Mouse (Mus musculus) kidney, embryonic 14.5 days (tissue): Measurements from ENCODE around the gene Gm20918. TPM values are rescaled to one million over a fixed set of nuclear protein-coding genes. Genes with fewer than 3 reads are reported as not detected.
"Not testable (repeated sequence)": the region's sequence is repeated elsewhere in the genome, so short reads cannot be mapped to it uniquely, and the experiment has no call there.

Experiments
- ATAC-seq: fragments of 200-750 bp; cut with Nextera tagmentation; 2 replicates; pipeline ENCODE4 v1.8.0; 2017; ENCODE audit warnings: moderate number of reproducible peaks, mild to moderate bottlenecking, moderate TSS enrichment, moderate library complexity; ENCODE audit not compliant: low FRiP score, low TSS enrichment
- H3K27ac ChIP-seq: fragments of 300-500 bp; sonication (generic); 2 replicates; pipeline ENCODE4 v1.5.1; 2014; ENCODE audit warnings: low read depth, mild to moderate bottlenecking, low read length, moderate library complexity, mixed read lengths
- H3K27me3 ChIP-seq: fragments of 300-500 bp; sonication (generic); 2 replicates; pipeline ENCODE4 v1.6.1; 2014; ENCODE audit warnings: mild to moderate bottlenecking, low read length; ENCODE audit not compliant: control insufficient read depth, insufficient read depth
- H3K36me3 ChIP-seq: fragments of 300-500 bp; sonication (generic); 2 replicates; pipeline ENCODE4 v1.6.1; 2014; ENCODE audit warnings: low read length, mixed read lengths; ENCODE audit not compliant: control insufficient read depth, insufficient read depth
- H3K4me1 ChIP-seq: fragments of 300-500 bp; sonication (generic); 2 replicates; pipeline ENCODE4 v1.6.1; 2014; ENCODE audit warnings: low read length, mixed read lengths; ENCODE audit not compliant: control insufficient read depth, insufficient read depth
- H3K4me2 ChIP-seq: fragments of 300-500 bp; sonication (generic); replicated peaks from 2 replicates; pipeline ENCODE4 v1.6.1; 2014; ENCODE audit warnings: low read depth, mild to moderate bottlenecking, low read length
- H3K4me3 ChIP-seq: fragments of 300-500 bp; sonication (generic); 2 replicates; pipeline ENCODE4 v1.5.1; 2014; ENCODE audit warnings: mild to moderate bottlenecking, low read length
- H3K9ac ChIP-seq: fragments of 300-500 bp; sonication (generic); 2 replicates; pipeline ENCODE4 v1.6.1; 2014; ENCODE audit warnings: low read depth, mild to moderate bottlenecking, low read length, moderate library complexity
- H3K9me3 ChIP-seq: fragments of 300-500 bp; sonication (generic); 2 replicates; pipeline ENCODE4 v1.6.1; 2016; ENCODE audit warnings: low read length; ENCODE audit not compliant: control insufficient read depth
- polyA plus RNA-seq: library from polyadenylated mRNA; unstranded; fragments of >200 nt; fragmentation: Nextera tagmentation; extraction: Ambion mirVana; gene quantifications from 2 replicates; pipeline ENCODE4 v1.2.1, GENCODE M21; 2014

The Gm20918 gene
- polyA plus RNA-seq = not detected in 2 replicates

GRCm38 (mm10) chrY:5043637-5044036 lies at the start of gene Gm20918:
Gene Gm20918 (plus strand): TSS chrY:5043937.
- H3K4me2 ChIP-seq, ATAC-seq, H3K27me3 ChIP-seq, H3K4me1 ChIP-seq, H3K9me3 ChIP-seq, H3K4me3 ChIP-seq, H3K36me3 ChIP-seq, H3K27ac ChIP-seq, H3K9ac ChIP-seq: not testable (repeated sequence)

Other genes with a start within 250 kb of the Gm20918 start
- not detected in 2 replicates for gene Gm21820, start 205.5 kb downstream of the Gm20918 start, polyA plus RNA-seq